Mouse (Mus musculus) G1E (cell line): ENCODE results near the gene Helz.

Experiments used
- CTCF ChIP-seq: IDR thresholded peaks from 2 replicates; pipeline ENCODE4 v1.5.1; 2012; ENCODE audit warnings: low read depth, low read length, inconsistent platforms, mixed read lengths
- GATA1 ChIP-seq: IDR thresholded peaks from 2 replicates; pipeline ENCODE4 v1.6.1; 2012; ENCODE audit warnings: borderline replicate concordance, low read length, inconsistent platforms, mixed read lengths
- POLR2AphosphoS5 ChIP-seq: IDR thresholded peaks from 2 replicates; pipeline ENCODE4 v1.6.1; 2012; ENCODE audit warnings: low read depth, low read length, inconsistent platforms; ENCODE audit not compliant: insufficient replicate concordance
- TAL1 ChIP-seq: conservative IDR thresholded peaks from 2 replicates; pipeline ENCODE4 v1.6.1; 2012; ENCODE audit warnings: low read depth, low read length, inconsistent platforms, mixed read lengths

DNA sequence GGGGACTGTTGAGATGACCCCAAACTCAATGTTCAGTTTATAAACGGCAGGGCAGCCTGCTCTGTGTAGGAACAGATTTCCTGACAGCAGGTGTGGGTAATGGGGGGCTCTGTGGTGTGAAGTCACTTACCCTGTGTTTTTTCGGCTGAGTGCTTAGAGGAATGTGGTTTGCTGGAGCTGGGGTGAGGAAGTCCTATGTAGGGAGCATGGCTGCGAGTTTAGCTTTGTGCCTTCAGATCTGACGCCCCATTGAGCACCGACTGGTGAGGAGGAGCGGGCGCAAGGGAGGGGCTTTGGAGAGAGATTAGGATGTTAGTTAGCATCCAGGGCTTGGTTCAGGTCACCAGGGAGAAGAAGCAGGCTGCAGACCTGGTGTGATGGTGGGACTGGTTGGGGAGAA is 28.5 kb downstream of the Helz start:
- TF ChIP-seq CTCF (no peak), POLR2AphosphoS5 (no peak), GATA1 (no peak), TAL1 (no peak)
